Mouse (Mus musculus): Measurements from ENCODE around the gene Erbb2.

DNA sequence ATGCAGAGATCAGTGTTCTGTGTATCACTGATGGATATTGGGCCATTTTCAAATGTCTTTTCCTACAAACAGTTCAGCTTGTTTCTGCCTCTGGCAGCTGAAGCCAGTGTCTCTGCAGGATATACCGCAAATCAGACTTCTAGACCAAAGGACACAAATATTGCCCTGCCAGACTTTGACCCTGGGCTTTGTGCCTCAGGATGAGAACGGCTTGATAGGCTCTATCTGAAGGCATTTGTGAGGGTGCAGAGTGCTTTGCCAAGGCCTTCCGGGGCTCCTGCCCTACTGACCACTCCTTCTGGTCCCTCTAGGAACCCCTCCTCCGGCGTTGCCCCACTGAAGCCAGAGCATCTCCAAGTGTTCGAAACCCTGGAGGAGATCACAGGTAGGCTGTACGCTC, 14.3 kb downstream of the Erbb2 start:
- TF ChIP-seq CTCF (IDR thresholded peaks at IDR 0.05; ENCODE audit: insufficient read depth, low read depth, low read length) (no peak), POLR2A (IDR thresholded peaks at IDR 0.05; ENCODE audit: insufficient read depth, low read depth, low read length) (no peak)

Data from olfactory bulb, adult 2 months (tissue).